Mouse (Mus musculus) neural tube, embryonic 13.5 days (tissue): Measurements from ENCODE around the gene Hibch. TPM values are rescaled to one million over a fixed set of nuclear protein-coding genes. Genes with fewer than 3 reads are reported as not detected.

Experiments used
- ATAC-seq: fragments of 200-750 bp; cut with Nextera tagmentation; 2 replicates; pipeline ENCODE4 v1.8.0; 2017; ENCODE audit warnings: low read depth, mild to moderate bottlenecking, moderate TSS enrichment, moderate library complexity
- H3K27ac ChIP-seq: fragments of 300-500 bp; sonication (generic); replicated peaks from 2 replicates; pipeline ENCODE4 v1.5.1; 2015; ENCODE audit warnings: moderate library complexity, mild to moderate bottlenecking, inconsistent platforms
- H3K27me3 ChIP-seq: fragments of 300-500 bp; sonication (generic); 2 replicates; pipeline ENCODE4 v1.6.1; 2015; ENCODE audit warnings: mild to moderate bottlenecking, inconsistent platforms
- H3K36me3 ChIP-seq: fragments of 300-500 bp; sonication (generic); 2 replicates; pipeline ENCODE4 v1.6.1; 2015; ENCODE audit warnings: mild to moderate bottlenecking, inconsistent platforms
- H3K4me1 ChIP-seq: fragments of 300-500 bp; sonication (generic); replicated peaks from 2 replicates; pipeline ENCODE4 v1.6.1; 2015; ENCODE audit warnings: inconsistent platforms
- H3K4me2 ChIP-seq: fragments of 300-500 bp; sonication (generic); 2 replicates; pipeline ENCODE4 v1.6.1; 2015; ENCODE audit warnings: inconsistent platforms, mild to moderate bottlenecking, moderate library complexity
- H3K4me3 ChIP-seq: fragments of 300-500 bp; sonication (generic); 2 replicates; pipeline ENCODE4 v1.5.1; 2015; ENCODE audit warnings: mild to moderate bottlenecking, inconsistent platforms
- H3K9ac ChIP-seq: fragments of 300-500 bp; sonication (generic); 2 replicates; pipeline ENCODE4 v1.6.1; 2015; ENCODE audit warnings: moderate library complexity, mild to moderate bottlenecking, inconsistent platforms
- H3K9me3 ChIP-seq: fragments of 300-500 bp; sonication (generic); 2 replicates; pipeline ENCODE4 v1.6.1; 2016; ENCODE audit warnings: inconsistent platforms
- WGBS: fragments of 180-500 bp; shearing (Covaris S2); methylation state at CpG from one replicate; pipeline ENCODE4 v1.1.7; 2015; 5-methylcytosine and 5-hydroxymethylcytosine counted together
- polyA plus RNA-seq: library from polyadenylated mRNA; unstranded; fragments of >200 nt; fragmentation: Nextera tagmentation; extraction: Ambion mirVana; gene quantifications from 2 replicates; pipeline ENCODE4 v1.2.1, GENCODE M21; 2015

The Hibch gene
- polyA plus RNA-seq, 1 experiment from 2014 or later, result 34.4 TPM

GRCm38 (mm10) chr1:52960191-52960590 is 115.5 kb downstream of the Hibch start:
- Histone ChIP-seq H3K4me2 (no peak overlapping the region), H3K27me3 (no peaks in the 10 kb centered on the region), H3K9me3 (no peaks in the 10 kb centered on the region), H3K4me1 (no peaks in the 10 kb centered on the region), H3K4me3 (no peak overlapping the region), H3K9ac (no peak overlapping the region), H3K36me3 (no peaks in the 10 kb centered on the region), H3K27ac (no peak overlapping the region)
- no peak for ATAC-seq
- 86% methylated on average over 6 of the region's 6 CpGs for WGBS

- H3K27ac ChIP-seq, result no peak overlapping the region
- H3K27me3 ChIP-seq, result no peaks in the 10 kb centered on the region
- no peaks in the 10 kb centered on the region for H3K36me3 ChIP-seq
- no peak overlapping the region for H3K4me3 ChIP-seq
- H3K9me3 ChIP-seq, result no peaks in the 10 kb centered on the region
- no peak overlapping the region for H3K4me2 ChIP-seq
- no peak for ATAC-seq
- 0 out of 2 replicates have a peak, but pooled peaks cover 5% of the 10 kb centered on the region for H3K4me1 ChIP-seq
- no peak overlapping the region for H3K9ac ChIP-seq
- 81% methylated on average over 2 of the region's 2 CpGs for WGBS
Measured at GRCm38 (mm10) chr1:52963097-52963496, 118.4 kb downstream of the Hibch start.

- Histone ChIP-seq H3K4me1 (0 out of 2 replicates have a peak, but pooled peaks cover 5% of the 10 kb centered on the region), H3K4me2 (no peak overlapping the region), H3K4me3 (no peak overlapping the region), H3K9ac (no peak overlapping the region), H3K36me3 (no peaks in the 10 kb centered on the region), H3K27ac (no peak overlapping the region), H3K27me3 (no peaks in the 10 kb centered on the region), H3K9me3 (no peaks in the 10 kb centered on the region)
- WGBS, result 70% methylated on average over 8 of the region's 8 CpGs
- ATAC-seq, result no peak
Measured at GRCm38 (mm10) chr1:52964581-52964980, 119.9 kb downstream of the Hibch start.

Other genes starting within 250 kb of the Hibch start
- 5.0 and 5.9 TPM in 2 replicates for gene Nemp2, start 214.2 kb upstream of the Hibch start, polyA plus RNA-seq
- 8.7 and 9.1 TPM in 2 replicates for gene Mfsd6, start 117.5 kb upstream of the Hibch start, polyA plus RNA-seq
- 28.6 and 29.3 TPM in 2 replicates for gene Inpp1, start 27.2 kb upstream of the Hibch start, polyA plus RNA-seq
- gene 1700019D03Rik, start 175.2 kb downstream of the Hibch start, polyA plus RNA-seq, result 4.6 and 5.4 TPM in 2 replicates
- gene Mstn, start 216.7 kb downstream of the Hibch start, polyA plus RNA-seq, result 1.1 and 2.1 TPM in 2 replicates